Mouse (Mus musculus) G1E (cell line): ENCODE measurements around the gene Zrsr1.

Experiments
- CTCF ChIP-seq: IDR thresholded peaks from 2 replicates; pipeline ENCODE4 v1.5.1; 2012; ENCODE audit warnings: low read depth, low read length, inconsistent platforms, mixed read lengths
- GATA1 ChIP-seq: IDR thresholded peaks from 2 replicates; pipeline ENCODE4 v1.6.1; 2012; ENCODE audit warnings: borderline replicate concordance, low read length, inconsistent platforms, mixed read lengths
- GATA2 ChIP-seq: IDR thresholded peaks from 2 replicates; pipeline ENCODE4 v1.6.1; 2012; ENCODE audit warnings: low read depth, low read length, inconsistent platforms, borderline replicate concordance
- POLR2AphosphoS5 ChIP-seq: IDR thresholded peaks from 2 replicates; pipeline ENCODE4 v1.6.1; 2012; ENCODE audit warnings: low read depth, low read length, inconsistent platforms; ENCODE audit not compliant: insufficient replicate concordance
- TAL1 ChIP-seq: conservative IDR thresholded peaks from 2 replicates; pipeline ENCODE4 v1.6.1; 2012; ENCODE audit warnings: low read depth, low read length, inconsistent platforms, mixed read lengths

- TF ChIP-seq GATA1 = no peak
- TF ChIP-seq CTCF = no peak
- TF ChIP-seq TAL1 = no peak
- TF ChIP-seq GATA2 = no peak
- no peak for TF ChIP-seq POLR2AphosphoS5
Measured at GRCm38 (mm10) chr11:22956830-22957229, 15.0 kb upstream of the Zrsr1 start.
